Comparison of ENCODE assay signal across 8 mouse cellular contexts in the genomic region with DNA sequence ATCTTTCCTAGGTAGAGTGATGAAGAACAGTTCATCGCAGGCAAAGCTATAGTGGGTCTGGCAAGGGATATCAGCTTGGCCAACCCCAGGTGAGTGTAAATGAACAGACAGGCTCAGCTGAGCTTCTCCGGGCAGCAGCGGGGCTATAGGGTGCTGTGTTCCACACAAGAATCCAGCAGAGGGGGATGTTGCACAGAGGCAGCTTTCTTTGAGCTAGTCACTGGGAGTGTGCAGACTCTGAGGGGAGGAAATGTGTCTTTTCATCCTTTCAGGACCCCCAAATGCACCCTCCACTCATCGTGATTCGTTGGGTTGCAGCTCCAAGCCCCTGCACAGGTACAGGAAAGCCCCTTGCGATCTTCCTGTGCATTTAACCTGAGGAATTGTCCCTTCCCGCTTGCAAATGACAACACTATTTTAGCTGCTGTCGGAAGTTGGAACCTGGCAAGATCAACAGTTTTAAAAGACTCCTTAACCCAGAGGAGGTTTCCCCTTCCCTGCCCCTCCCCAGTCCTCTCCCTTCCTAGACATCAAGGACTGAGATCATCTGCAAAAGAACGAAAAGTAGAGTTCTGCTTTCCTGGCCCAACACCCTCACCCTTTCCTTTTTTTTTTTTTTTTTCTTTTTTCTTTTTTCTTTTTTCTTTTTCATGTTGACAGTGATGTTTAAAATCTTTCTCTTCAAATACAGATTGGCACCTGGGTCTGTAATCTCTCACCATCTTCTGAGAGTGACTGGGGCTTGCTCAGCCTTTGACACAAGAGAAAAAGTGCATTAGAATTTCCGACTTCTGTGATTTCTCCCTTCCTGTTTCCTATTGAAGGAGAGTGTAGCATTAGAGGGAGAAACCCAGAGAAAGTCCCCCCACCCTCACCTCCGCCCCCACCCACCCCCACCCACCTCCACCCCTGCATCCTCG.
DNase-seq lines count a peak whose midpoint lies in the region; ATAC-seq and TF ChIP-seq lines count a peak whose summit lies in the region.

No protein-coding gene starts in this region.

- no peaks in the 10 kb centered on the region for H3K36me3 ChIP-seq in testis, adult 2 months (ENCODE audit: control insufficient read depth, insufficient read depth, low read length)
- no peaks in the 10 kb centered on the region for H3K36me3 ChIP-seq in embryonic facial prominence, embryonic 10.5 days (replicated peaks)
- no peaks in the 10 kb centered on the region for H3K36me3 ChIP-seq in heart, embryonic 10.5 days
- no peaks in the 10 kb centered on the region for H3K36me3 ChIP-seq in kidney, embryonic 16.5 days (ENCODE audit: insufficient read depth, low read length)
- H3K36me3 ChIP-seq in limb, embryonic 14.5 days (ENCODE audit: control insufficient read depth, insufficient read depth, low read length) = no peaks in the 10 kb centered on the region
- no peaks in the 10 kb centered on the region for H3K36me3 ChIP-seq in stomach, postnatal 0 days (ENCODE audit: control insufficient read depth, insufficient read depth, low read length)

- H3K27ac ChIP-seq in testis, adult 2 months (ENCODE audit: control insufficient read depth, insufficient read depth, low read depth, low read length) = no peak overlapping the region
- H3K27ac ChIP-seq in embryonic facial prominence, embryonic 10.5 days (replicated peaks) = no peak overlapping the region; the same call in 1 of the 2 replicates
- H3K27ac ChIP-seq in heart, embryonic 10.5 days = no peak overlapping the region
- H3K27ac ChIP-seq in kidney, embryonic 16.5 days (ENCODE audit: low read length) = no peak overlapping the region
- no peak overlapping the region for H3K27ac ChIP-seq in limb, embryonic 14.5 days (replicated peaks; ENCODE audit: low read depth, low read length)
- no peak overlapping the region for H3K27ac ChIP-seq in stomach, postnatal 0 days (replicated peaks)

- no peak overlapping the region for H3K4me3 ChIP-seq in testis, adult 2 months (ENCODE audit: control insufficient read depth, low read depth, low read length)
- 0 out of 2 replicates have a peak overlapping the region, but pooled peaks have one; percentile 28 for H3K4me3 ChIP-seq in embryonic facial prominence, embryonic 10.5 days
- no peak overlapping the region for H3K4me3 ChIP-seq in heart, embryonic 10.5 days
- no peak overlapping the region for H3K4me3 ChIP-seq in kidney, embryonic 16.5 days (ENCODE audit: low read length)
- H3K4me3 ChIP-seq in limb, embryonic 14.5 days (replicated peaks; ENCODE audit: low read length) = no peak overlapping the region
- H3K4me3 ChIP-seq in stomach, postnatal 0 days (ENCODE audit: low read depth, low read length) = no peak overlapping the region

- WGBS in embryonic facial prominence, embryonic 10.5 days = 36% methylated on average over 12 of the region's 12 CpGs
- WGBS in heart, embryonic 10.5 days = 34% methylated on average over 12 of the region's 12 CpGs
- 27% methylated on average over 12 of the region's 12 CpGs for WGBS in kidney, embryonic 16.5 days
- WGBS in limb, embryonic 14.5 days = 30% methylated on average over 12 of the region's 12 CpGs
- 33% methylated on average over 12 of the region's 12 CpGs for WGBS in stomach, postnatal 0 days

- no peak overlapping the region for H3K9ac ChIP-seq in kidney, embryonic 16.5 days (replicated peaks; ENCODE audit: low read length)
- H3K9ac ChIP-seq in limb, embryonic 14.5 days (ENCODE audit: low read depth, low read length, severe bottlenecking) = no peak overlapping the region
- no peak overlapping the region for H3K9ac ChIP-seq in stomach, postnatal 0 days (ENCODE audit: low read length)

- TF ChIP-seq CTCF in testis, adult 2 months (IDR thresholded peaks at IDR 0.05; ENCODE audit: control insufficient read depth, insufficient read depth, insufficient replicate concordance, low read depth, low read length) = peak; percentile 40; the same call in 1 of the 2 replicates
- peak; percentile 95 for TF ChIP-seq CTCF in stomach, postnatal 0 days (IDR thresholded peaks at IDR 0.05; ENCODE audit: low read depth)

- no peak for TF ChIP-seq EP300 in stomach, postnatal 0 days (optimal IDR thresholded peaks at IDR 0.05)

- no peaks in the 10 kb centered on the region for H3K27me3 ChIP-seq in testis, adult 2 months (ENCODE audit: control insufficient read depth, insufficient read depth, low read length)
- H3K27me3 ChIP-seq in embryonic facial prominence, embryonic 10.5 days (replicated peaks; ENCODE audit: low read depth, poor library complexity, severe bottlenecking) = peaks cover 27% of the 10 kb centered on the region
- peaks cover 31% of the 10 kb centered on the region for H3K27me3 ChIP-seq in heart, embryonic 10.5 days (ENCODE audit: insufficient read depth, poor library complexity, severe bottlenecking)
- peaks cover 12% of the 10 kb centered on the region for H3K27me3 ChIP-seq in kidney, embryonic 16.5 days (ENCODE audit: insufficient read depth, low read length)
- no peaks in the 10 kb centered on the region for H3K27me3 ChIP-seq in limb, embryonic 14.5 days (ENCODE audit: control insufficient read depth, insufficient read depth, low read length)
- no peaks in the 10 kb centered on the region for H3K27me3 ChIP-seq in stomach, postnatal 0 days (ENCODE audit: control insufficient read depth, insufficient read depth, low read length)

- no peak for DNase-seq in testis, postnatal 14 days (ENCODE audit: low spot score)
- peak; percentile 80 for DNase-seq in embryonic facial prominence, embryonic 10.5 days (ENCODE audit: low spot score)
- peak; percentile 77 for DNase-seq in heart, embryonic 10.5 days (ENCODE audit: low spot score)
- DNase-seq in limb, embryonic 14.5 days (ENCODE audit: low spot score) = peak; percentile 82
- peak; percentile 38 to 49 for DNase-seq in natural killer cell, adult 2 months (ENCODE audit: low spot score in 2 of 2)
- peak; percentile 74 for DNase-seq in stomach, postnatal 0 days (ENCODE audit: low spot score)

- H3K4me2 ChIP-seq in kidney, embryonic 16.5 days (replicated peaks; ENCODE audit: low read depth, low read length) = 0 out of 2 replicates have a peak overlapping the region, but pooled peaks have one; percentile 3
- H3K4me2 ChIP-seq in limb, embryonic 14.5 days (replicated peaks; ENCODE audit: low read depth, low read length, severe bottlenecking) = no peak overlapping the region
- no peak overlapping the region for H3K4me2 ChIP-seq in stomach, postnatal 0 days (replicated peaks; ENCODE audit: low read depth)

- no peak for TF ChIP-seq POLR2A in testis, adult 2 months (IDR thresholded peaks at IDR 0.05; ENCODE audit: control insufficient read depth, low read depth, low read length)
- TF ChIP-seq POLR2A in limb, embryonic 14.5 days (IDR thresholded peaks at IDR 0.05; ENCODE audit: borderline replicate concordance, extremely low read depth, insufficient read depth, insufficient read length) = no peak

- no peaks in the 10 kb centered on the region for H3K9me3 ChIP-seq in embryonic facial prominence, embryonic 10.5 days
- no peaks in the 10 kb centered on the region for H3K9me3 ChIP-seq in heart, embryonic 10.5 days
- no peaks in the 10 kb centered on the region for H3K9me3 ChIP-seq in kidney, embryonic 16.5 days (ENCODE audit: low read length)
- H3K9me3 ChIP-seq in limb, embryonic 14.5 days (ENCODE audit: control insufficient read depth, low read length) = no peaks in the 10 kb centered on the region
- no peaks in the 10 kb centered on the region for H3K9me3 ChIP-seq in stomach, postnatal 0 days (ENCODE audit: control insufficient read depth, low read length)

- no peaks in the 10 kb centered on the region for H3K4me1 ChIP-seq in testis, adult 2 months (ENCODE audit: control insufficient read depth, insufficient read depth, low read length)
- 0 out of 2 replicates have a peak, but pooled peaks cover 3% of the 10 kb centered on the region for H3K4me1 ChIP-seq in embryonic facial prominence, embryonic 10.5 days
- H3K4me1 ChIP-seq in heart, embryonic 10.5 days = no peaks in the 10 kb centered on the region
- no peaks in the 10 kb centered on the region for H3K4me1 ChIP-seq in kidney, embryonic 16.5 days (ENCODE audit: insufficient read depth, low read length)
- H3K4me1 ChIP-seq in limb, embryonic 14.5 days (ENCODE audit: control insufficient read depth, insufficient read depth, low read length) = no peaks in the 10 kb centered on the region
- no peaks in the 10 kb centered on the region for H3K4me1 ChIP-seq in stomach, postnatal 0 days (replicated peaks; ENCODE audit: control insufficient read depth, insufficient read depth)

- peak; percentile 76 for ATAC-seq in kidney, embryonic 16.5 days (ENCODE audit: low FRiP score, low TSS enrichment)
- ATAC-seq in limb, embryonic 14.5 days (ENCODE audit: low FRiP score, low read depth) = peak; percentile 84; the same call in 1 of the 2 replicates
- ATAC-seq in stomach, postnatal 0 days (ENCODE audit: low FRiP score, low TSS enrichment) = peak; percentile 54; the same call in 1 of the 2 replicates
